Mouse (Mus musculus) liver, embryonic 14.5 days (tissue): Measurements from ENCODE around the gene Efl1. TPM values are rescaled to one million over a fixed set of nuclear protein-coding genes. Genes with fewer than 3 reads are reported as not detected.

Experiments
- ATAC-seq: fragments of 200-750 bp; cut with Nextera tagmentation; 2 replicates; pipeline ENCODE4 v1.8.0; 2017; ENCODE audit warnings: moderate number of reproducible peaks, mild to moderate bottlenecking, moderate library complexity; ENCODE audit not compliant: insufficient read depth
- DNase-seq, 3 experiments: peaks; one replicate each; pipeline ENCODE4 v3.0.0-alpha.2; 2012 to 2013; ENCODE audit warnings: low read depth in 3 of 3, low spot score in 3 of 3
- H3K27ac ChIP-seq: fragments of 300-500 bp; sonication (generic); 2 replicates; pipeline ENCODE4 v1.5.1; 2014; ENCODE audit warnings: moderate library complexity, mild to moderate bottlenecking, control low read depth, inconsistent platforms
- H3K27me3 ChIP-seq: fragments of 300-500 bp; sonication (generic); 2 replicates; pipeline ENCODE4 v1.6.1; 2014; ENCODE audit warnings: mild to moderate bottlenecking, low read length, moderate library complexity; ENCODE audit not compliant: control insufficient read depth, insufficient read depth
- H3K36me3 ChIP-seq: fragments of 300-500 bp; sonication (generic); replicated peaks from 2 replicates; pipeline ENCODE4 v1.6.1; 2014; ENCODE audit warnings: low read depth; ENCODE audit not compliant: control insufficient read depth, insufficient read depth
- H3K4me1 ChIP-seq, 2 experiments: fragments of 200-500 bp in 1 of 2; fragments of 300-500 bp in 1 of 2; sonication (generic) in 1 of 2; replicated peaks; 2 replicates each; pipeline ENCODE4 v1.6.1; 2012 to 2014; ENCODE audit warnings: antibody characterized with exemption in 1 of 2, inconsistent platforms in 1 of 2, low read length in 1 of 2; ENCODE audit not compliant: control insufficient read depth in 2 of 2, insufficient read depth in 2 of 2
- H3K4me2 ChIP-seq: fragments of 300-500 bp; sonication (generic); 2 replicates; pipeline ENCODE4 v1.6.1; 2014; ENCODE audit warnings: low read depth, mild to moderate bottlenecking, control low read depth, moderate library complexity
- H3K4me3 ChIP-seq, 2 experiments: fragments of 200-500 bp in 1 of 2; fragments of 300-500 bp in 1 of 2; sonication (generic) in 1 of 2; 2 replicates each; pipeline ENCODE4 v1.5.1; 2012 to 2014; ENCODE audit warnings: low read depth in 2 of 2, low read length in 2 of 2, mild to moderate bottlenecking in 2 of 2, control low read depth in 1 of 2, inconsistent platforms in 1 of 2, moderate library complexity in 1 of 2; ENCODE audit not compliant: insufficient read depth in 1 of 2
- H3K9ac ChIP-seq: fragments of 300-500 bp; sonication (generic); replicated peaks from 2 replicates; pipeline ENCODE4 v1.6.1; 2014; ENCODE audit warnings: mild to moderate bottlenecking, control low read depth, moderate library complexity
- H3K9me3 ChIP-seq: fragments of 300-500 bp; sonication (generic); 2 replicates; pipeline ENCODE4 v1.6.1; 2016; ENCODE audit warnings: low read length, mixed read lengths; ENCODE audit not compliant: control insufficient read depth
- CTCF ChIP-seq: IDR thresholded peaks from 2 replicates; pipeline ENCODE4 v1.5.1; 2016; ENCODE audit warnings: antibody characterized with exemption, low read depth, control low read depth
- EP300 ChIP-seq: IDR thresholded peaks from 2 replicates; pipeline ENCODE4 v1.6.1; 2016; ENCODE audit warnings: antibody characterized with exemption, low read depth
- WGBS: fragments of 180-500 bp; shearing (Covaris S2); extraction: QIAGEN DNeasy Blood & Tissue Kit; methylation state at CpG from one replicate; pipeline ENCODE4 v1.1.7; 2014; ENCODE audit not compliant: insufficient replicate concordance; 5-methylcytosine and 5-hydroxymethylcytosine counted together
- polyA plus RNA-seq, 2 experiments: library from polyadenylated mRNA; depleted of rRNA in 1 of 2; stranded (reverse) in 1 of 2; unstranded in 1 of 2; fragments of >200 nt; fragmentation: Nextera tagmentation in 1 of 2; extraction: Ambion mirVana in 1 of 2; gene quantifications; 2 replicates each; pipeline versions ENCODE4 v1.2.1 to v1.2.3; 2012 to 2014

The Efl1 gene
- polyA plus RNA-seq, 2 experiments = 3.2 to 8.0 TPM

DNA sequence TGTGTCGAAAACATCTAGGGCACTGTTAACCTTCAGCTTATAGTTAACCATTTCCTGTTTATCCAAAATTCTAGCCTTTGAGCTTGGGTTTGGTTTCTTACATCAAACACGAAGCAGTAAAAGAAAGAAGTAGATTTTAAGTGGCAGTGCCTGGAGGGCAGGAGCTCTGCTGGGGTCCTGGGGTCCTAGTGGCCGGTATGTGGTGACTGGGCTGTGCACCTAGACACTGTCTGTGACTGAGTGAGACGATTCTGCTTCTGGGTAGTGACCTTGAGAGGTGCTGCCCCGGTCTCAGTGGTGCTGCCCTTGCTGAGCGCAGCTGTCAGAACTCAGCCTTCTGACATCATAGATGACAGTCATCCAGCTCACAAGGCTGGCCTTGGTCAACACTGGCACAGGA, 125.5 kb downstream of the Efl1 start:
- DNase-seq = no peak
- Histone ChIP-seq H3K4me1 (no peaks in the 10 kb centered on the region), H3K4me3 (no peak overlapping the region), H3K9ac (no peak overlapping the region), H3K36me3 (no peaks in the 10 kb centered on the region), H3K4me2 (no peak overlapping the region), H3K9me3 (no peaks in the 10 kb centered on the region), H3K27ac (no peak overlapping the region), H3K27me3 (no peaks in the 10 kb centered on the region)
- no peak for ATAC-seq
- TF ChIP-seq CTCF (no peak), EP300 (no peak)
- WGBS = 71% methylated on average over 6 of the region's 6 CpGs

DNA sequence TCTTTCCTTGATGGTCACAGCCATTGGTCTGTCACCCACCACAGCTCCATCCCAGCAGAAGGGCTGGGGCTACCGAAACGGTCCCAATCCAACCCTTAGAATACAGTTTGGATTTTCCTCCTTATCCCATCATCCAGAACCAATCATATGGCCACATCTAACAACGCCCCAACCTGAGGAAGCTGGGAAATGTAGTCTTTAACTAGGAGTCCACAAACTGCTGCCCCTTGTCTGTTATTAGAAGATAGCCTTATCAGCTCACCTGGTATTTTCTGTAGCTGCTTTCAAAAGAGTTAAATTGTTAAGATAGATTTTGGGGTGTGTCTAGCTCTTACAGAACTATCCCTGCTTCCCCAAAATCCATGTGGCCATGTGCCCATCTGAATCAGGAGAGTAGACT, 126.7 kb downstream of the Efl1 start:
- no peak for TF ChIP-seq CTCF
- no peak for TF ChIP-seq EP300
- Histone ChIP-seq H3K36me3 (no peaks in the 10 kb centered on the region), H3K9ac (no peak overlapping the region), H3K9me3 (no peaks in the 10 kb centered on the region), H3K4me3 (no peak overlapping the region), H3K27me3 (no peaks in the 10 kb centered on the region), H3K27ac (no peak overlapping the region), H3K4me1 (no peaks in the 10 kb centered on the region), H3K4me2 (no peak overlapping the region)
- ATAC-seq = no peak
- 81% methylated on average over 3 of the region's 3 CpGs for WGBS
- DNase-seq = no peak

DNA sequence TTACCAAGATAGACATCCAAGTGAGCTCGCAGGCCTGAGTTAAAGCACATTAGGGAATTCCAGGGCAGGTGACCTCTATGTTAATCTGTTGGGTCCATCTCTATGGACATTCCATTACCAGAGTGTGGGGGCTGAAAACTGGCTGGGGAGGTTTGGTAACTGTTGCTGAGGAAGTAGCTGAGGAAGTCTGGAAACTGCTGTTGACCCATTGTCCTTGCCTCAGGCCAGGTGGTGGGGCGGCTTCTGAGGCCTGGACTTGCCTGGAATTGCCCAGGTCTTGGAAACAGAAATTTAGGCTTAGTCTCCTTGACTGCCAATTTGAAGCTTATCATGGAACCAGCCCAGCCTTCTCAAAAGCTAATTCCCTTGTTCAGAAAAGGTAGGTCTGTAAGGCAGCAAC, 134.7 kb downstream of the Efl1 start:
- ATAC-seq = no peak
- TF ChIP-seq CTCF (no peak), EP300 (no peak)
- WGBS = 68% methylated on average over 2 of the region's 2 CpGs
- no peak for DNase-seq
- no peaks in the 10 kb centered on the region for H3K9me3 ChIP-seq
- H3K4me3 ChIP-seq = no peak overlapping the region
- no peak overlapping the region for H3K9ac ChIP-seq
- H3K4me2 ChIP-seq = no peak overlapping the region
- no peaks in the 10 kb centered on the region for H3K27me3 ChIP-seq
- no peaks in the 10 kb centered on the region for H3K36me3 ChIP-seq
- H3K27ac ChIP-seq = no peak overlapping the region
- no peaks in the 10 kb centered on the region for H3K4me1 ChIP-seq

DNA sequence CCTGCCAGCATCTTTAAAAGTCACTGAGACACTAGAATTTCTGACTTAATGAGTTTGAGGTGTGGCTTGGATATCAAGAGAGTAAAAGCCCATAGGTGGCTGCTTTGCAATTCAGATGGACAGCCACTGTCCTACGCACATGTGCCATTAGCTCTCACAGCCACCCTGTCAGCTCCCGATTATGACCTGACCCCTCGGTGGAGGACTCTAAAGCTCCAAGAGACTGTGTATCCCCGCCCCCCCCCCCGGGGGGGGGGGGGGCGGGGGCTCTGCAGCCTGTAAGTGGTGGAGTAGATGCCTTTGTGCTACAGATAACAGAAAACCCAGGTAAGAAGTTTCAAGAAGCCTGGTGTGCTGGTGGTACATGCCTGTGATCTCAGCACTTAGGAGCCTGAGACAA, 135.3 kb downstream of the Efl1 start:
- TF ChIP-seq CTCF (no peak), EP300 (no peak)
- no peak overlapping the region for H3K9ac ChIP-seq
- no peak for DNase-seq
- 52% methylated on average over 4 of the region's 6 CpGs for WGBS
- H3K4me1 ChIP-seq = no peaks in the 10 kb centered on the region
- H3K9me3 ChIP-seq = no peaks in the 10 kb centered on the region
- no peak for ATAC-seq
- no peaks in the 10 kb centered on the region for H3K36me3 ChIP-seq
- H3K4me2 ChIP-seq = no peak overlapping the region
- H3K4me3 ChIP-seq = no peak overlapping the region
- no peak overlapping the region for H3K27ac ChIP-seq
- H3K27me3 ChIP-seq = no peaks in the 10 kb centered on the region

GRCm38 (mm10) chr7:82785335-82785934, 137.0 kb downstream of the Efl1 start:
- no peak for DNase-seq
- Histone ChIP-seq H3K4me3 (no peak overlapping the region), H3K36me3 (no peaks in the 10 kb centered on the region), H3K9me3 (no peaks in the 10 kb centered on the region), H3K9ac (no peak overlapping the region), H3K27me3 (no peaks in the 10 kb centered on the region), H3K4me2 (no peak overlapping the region), H3K4me1 (no peaks in the 10 kb centered on the region), H3K27ac (no peak overlapping the region)
- WGBS = 41% methylated on average over 6 of the region's 6 CpGs
- no peak for TF ChIP-seq CTCF
- no peak for TF ChIP-seq EP300
- no peak for ATAC-seq
